Mouse (Mus musculus) layer of hippocampus, postnatal 14 days (tissue): ENCODE measurements around the gene Cdc5l. TPM values are rescaled to one million over a fixed set of nuclear protein-coding genes. Genes with fewer than 3 reads are reported as not detected.
"Not testable (repeated sequence)": the region's sequence is repeated elsewhere in the genome, so short reads cannot be mapped to it uniquely, and the experiment has no call there.

Experiments used
- DNase-seq, 2 experiments: peaks; one replicate each; pipeline ENCODE4 v3.0.0; 2021 to 2022; ENCODE audit warnings: low spot score in 2 of 2, mixed read lengths in 1 of 2
- long read RNA-seq, 2 experiments: library from polyadenylated mRNA; stranded (forward); transcript quantifications; one replicate each; pipeline ENCODE4 v2.0.0; 2021
- total RNA-seq, 2 experiments: library from RNA; stranded (reverse); gene quantifications; 2 replicates each; pipeline ENCODE4 v1.2.3; 2021

Cdc5l gene
- total RNA-seq: 10 to 100 TPM; 47.0 to 50.2 TPM
- long read RNA-seq, experiment 1, transcript Cdc5l-201 (16 exons, 3,027 nt): major isoform, 28 of 33 reads
- long read RNA-seq, experiment 1, partial matches to known transcripts: 5 of 33 reads
- long read RNA-seq, experiment 1, other reads (novel, unspliced or antisense): 0 of 33 reads
- long read RNA-seq, experiment 2, transcript Cdc5l-201 (16 exons, 3,027 nt): major isoform, 30 of 36 reads
- long read RNA-seq, experiment 2, partial matches to known transcripts: 4 of 36 reads
- long read RNA-seq, experiment 2, other reads (novel, unspliced or antisense): 2 of 36 reads

- DNase-seq: peak; percentile 95 to 99
These were observed at the start of gene Cdc5l for GRCm38 (mm10) chr17:45433419-45434261. Cdc5l (minus strand) TSS chr17:45433737.

- no peak for DNase-seq
These were observed 46.9 kb upstream of the Cdc5l start for GRCm38 (mm10) chr17:45480429-45480828.

- peak; percentile 87 to 90 for DNase-seq
These were observed 44.8 kb upstream of the Cdc5l start for GRCm38 (mm10) chr17:45478234-45478825.

GRCm38 (mm10) chr17:45474669-45475465, 41.3 kb upstream of the Cdc5l start, which contains the start of gene Spats1:
Spats1 (minus strand) TSS chr17:45475415.
- DNase-seq: peak; percentile 87 to 89

- DNase-seq: no peak
These were observed 40.6 kb upstream of the Cdc5l start for GRCm38 (mm10) chr17:45474146-45474545.

- no peak for DNase-seq
These were observed 40.1 kb upstream of the Cdc5l start for GRCm38 (mm10) chr17:45473667-45474066.

- DNase-seq: no peak
These were observed 37.2 kb upstream of the Cdc5l start for GRCm38 (mm10) chr17:45470726-45471125.

- DNase-seq: no peak
These were observed 34.8 kb upstream of the Cdc5l start for GRCm38 (mm10) chr17:45468302-45468701.

- DNase-seq: no peak
These were observed 33.2 kb upstream of the Cdc5l start for GRCm38 (mm10) chr17:45466701-45467100.

- DNase-seq: no peak
These were observed 30.7 kb upstream of the Cdc5l start for GRCm38 (mm10) chr17:45464255-45464654.

- DNase-seq: no peak
These were observed 29.0 kb upstream of the Cdc5l start for GRCm38 (mm10) chr17:45462506-45462905.

GRCm38 (mm10) chr17:45459062-45459461, 25.5 kb upstream of the Cdc5l start:
- DNase-seq: no peak

GRCm38 (mm10) chr17:45458516-45458915, 25.0 kb upstream of the Cdc5l start:
- no peak for DNase-seq

- DNase-seq: no peak
These were observed 23.9 kb upstream of the Cdc5l start for GRCm38 (mm10) chr17:45457487-45457886.

GRCm38 (mm10) chr17:45456260-45457152, 23.0 kb upstream of the Cdc5l start:
- no peak for DNase-seq

GRCm38 (mm10) chr17:45455783-45456182, 22.2 kb upstream of the Cdc5l start:
- DNase-seq: not testable (repeated sequence)

GRCm38 (mm10) chr17:45454794-45455193, 21.3 kb upstream of the Cdc5l start:
- no peak for DNase-seq

GRCm38 (mm10) chr17:45452271-45452670, 18.7 kb upstream of the Cdc5l start:
- DNase-seq: no peak

GRCm38 (mm10) chr17:45450153-45450552, 16.6 kb upstream of the Cdc5l start:
- DNase-seq: no peak

GRCm38 (mm10) chr17:45449586-45449985, 16.0 kb upstream of the Cdc5l start:
- no peak for DNase-seq
